Mouse (Mus musculus) c-Kit-positive CD71-negative TER-119-negative erythroid progenitor cells, embryonic 14.5 days (primary cell): ENCODE data around the gene Cxcr2.
"Not testable (repeated sequence)": the region's sequence is repeated elsewhere in the genome, so short reads cannot be mapped to it uniquely, and the experiment has no call there.

Experiments used
- DNase-seq: peaks from one replicate; pipeline ENCODE4 v3.0.0-alpha.2; 2013; ENCODE audit warnings: low read depth

The Cxcr2 gene

GRCm38 (mm10) chr1:74141781-74142180 lies 12.0 kb upstream of the Cxcr2 start:
- DNase-seq, result no peak

GRCm38 (mm10) chr1:74149106-74149885 lies 4.5 kb upstream of the Cxcr2 start:
- no peak for DNase-seq

- DNase-seq, result no peak
These were observed 3.7 kb upstream of the Cxcr2 start for GRCm38 (mm10) chr1:74150101-74150500.

DNA sequence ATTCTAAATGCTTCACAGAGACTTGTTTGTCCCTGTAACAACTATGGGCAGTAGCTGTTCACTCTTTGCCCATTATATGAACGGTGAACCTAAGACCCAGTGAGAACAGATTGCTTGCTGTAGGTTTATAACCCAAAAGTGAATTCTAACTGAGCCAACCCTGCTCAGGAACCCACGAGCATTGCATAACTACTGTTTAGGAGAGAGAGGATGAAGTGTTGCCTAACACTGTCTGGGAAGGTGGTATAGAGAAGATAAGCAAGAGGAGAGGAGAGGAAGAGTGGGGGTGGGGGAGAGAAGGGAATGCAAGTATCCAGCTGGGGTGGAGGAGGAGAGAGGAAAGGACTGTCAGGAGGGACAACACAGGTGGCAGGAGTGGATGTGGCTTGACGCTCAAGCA lies 2.7 kb upstream of the Cxcr2 start:
- no peak for DNase-seq

GRCm38 (mm10) chr1:74155435-74156012 lies 1.7 kb downstream of the Cxcr2 start:
- DNase-seq, result no peak

DNA sequence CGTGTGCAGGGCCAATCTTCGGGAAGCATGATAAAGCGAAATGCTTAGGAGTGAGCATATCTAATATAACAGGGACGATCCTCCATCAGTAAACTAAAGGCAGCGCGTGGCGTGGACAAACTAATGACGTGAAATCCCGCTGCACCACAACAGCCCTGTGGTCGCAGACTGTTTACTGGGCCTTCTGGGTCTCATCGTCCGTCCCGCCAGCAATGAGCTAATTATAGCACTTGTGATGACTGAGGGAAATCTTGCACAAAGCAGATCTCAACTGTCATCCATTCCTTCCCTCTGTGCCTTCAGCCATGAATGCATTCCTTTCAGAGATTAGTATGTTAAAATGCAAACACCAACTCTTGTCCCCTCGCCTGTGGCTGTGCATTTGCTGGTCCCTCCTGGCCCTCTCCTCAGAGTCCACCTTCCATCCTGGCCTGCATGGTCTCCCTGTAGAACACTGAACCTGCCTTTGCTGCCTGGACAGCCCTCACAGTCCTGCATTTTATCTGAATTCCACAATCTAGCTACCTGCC lies 2.7 kb downstream of the Cxcr2 start:
- no peak for DNase-seq

- DNase-seq, result not testable (repeated sequence)
These were observed 5.8 kb downstream of the Cxcr2 start for GRCm38 (mm10) chr1:74159613-74160012.

DNA sequence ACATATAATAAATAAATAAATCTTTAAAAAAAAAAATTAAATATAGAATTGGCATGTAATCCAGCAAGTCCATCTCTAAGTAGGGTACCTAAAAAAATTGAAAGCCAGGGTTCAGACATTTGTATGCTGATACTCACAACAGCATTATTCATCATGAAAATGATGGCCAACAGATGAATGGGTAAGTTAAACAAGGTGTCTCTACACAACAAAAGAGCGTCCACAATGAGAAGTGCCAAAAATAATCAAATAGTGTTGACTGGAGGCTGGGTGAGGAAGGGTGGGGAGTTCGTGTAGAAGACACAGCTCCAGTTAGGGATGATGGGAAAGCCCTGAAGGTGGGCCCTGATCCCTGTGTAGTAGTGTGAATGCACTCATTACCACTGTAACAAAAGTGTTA lies 6.2 kb downstream of the Cxcr2 start:
- DNase-seq, result no peak

DNA sequence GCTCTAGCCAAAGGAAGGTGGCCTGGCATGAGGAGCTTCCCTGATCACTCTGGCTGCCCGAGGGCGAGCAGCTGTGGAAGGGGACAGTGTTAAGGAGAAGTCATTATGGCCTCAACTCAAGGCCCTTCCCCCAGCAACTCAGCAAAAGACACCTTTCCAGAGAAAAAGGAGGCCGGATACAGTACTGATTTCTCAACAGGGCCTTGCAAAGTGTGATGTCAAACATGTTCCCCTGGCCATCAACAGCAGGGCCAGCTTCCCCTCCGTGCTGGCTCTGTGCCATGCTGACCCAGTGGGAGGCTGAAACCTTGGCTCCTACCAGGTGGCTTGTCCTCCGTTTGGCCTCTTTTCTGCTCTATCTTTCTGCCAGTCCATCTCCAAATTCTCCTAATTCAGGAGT lies 13.3 kb downstream of the Cxcr2 start:
- DNase-seq, result no peak

DNA sequence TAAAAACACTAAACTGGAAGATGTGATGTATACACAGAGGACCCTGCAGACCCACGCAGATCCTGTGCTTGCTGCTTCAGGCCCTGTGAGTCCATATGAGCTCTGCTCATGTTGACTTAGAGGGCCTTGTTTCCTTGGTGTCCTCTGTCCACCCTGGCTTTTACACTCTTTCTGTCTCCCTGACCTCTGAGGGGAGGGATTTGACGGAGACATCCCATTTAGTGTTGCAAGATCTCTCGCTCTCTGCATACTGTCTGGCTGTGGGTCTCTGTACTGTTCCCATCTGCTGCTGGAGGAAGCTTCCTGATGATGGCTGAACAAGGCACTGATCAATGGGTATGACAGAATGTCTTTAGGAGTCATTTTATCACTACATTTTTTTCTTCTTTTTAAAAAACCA lies 15.9 kb downstream of the Cxcr2 start:
- no peak for DNase-seq

DNA sequence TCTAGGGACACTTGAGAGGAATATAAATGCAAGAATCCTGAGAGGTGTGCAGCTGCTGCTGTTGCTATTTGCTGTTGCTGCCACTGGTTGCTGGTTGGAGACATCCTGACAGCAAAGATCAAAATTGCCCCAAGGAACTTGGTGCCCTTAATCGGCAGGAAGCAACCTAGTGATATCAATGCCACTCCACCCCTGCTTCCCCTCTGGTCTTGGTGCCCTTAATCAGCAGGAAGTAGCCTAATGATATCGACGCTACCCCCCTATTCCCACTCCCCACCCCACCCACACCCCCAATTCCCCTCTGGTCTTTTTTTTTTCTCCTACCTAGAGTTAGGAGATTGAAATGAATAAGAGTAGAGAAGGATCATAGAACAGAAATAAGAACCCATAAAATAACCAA lies 18.9 kb downstream of the Cxcr2 start:
- no peak for DNase-seq

GRCm38 (mm10) chr1:74175731-74176130 lies 21.9 kb downstream of the Cxcr2 start:
- no peak for DNase-seq

- no peak for DNase-seq
These were observed 24.8 kb downstream of the Cxcr2 start for GRCm38 (mm10) chr1:74178618-74179017.

- DNase-seq, result no peak
These were observed 26.0 kb downstream of the Cxcr2 start for GRCm38 (mm10) chr1:74179624-74180408.

DNA sequence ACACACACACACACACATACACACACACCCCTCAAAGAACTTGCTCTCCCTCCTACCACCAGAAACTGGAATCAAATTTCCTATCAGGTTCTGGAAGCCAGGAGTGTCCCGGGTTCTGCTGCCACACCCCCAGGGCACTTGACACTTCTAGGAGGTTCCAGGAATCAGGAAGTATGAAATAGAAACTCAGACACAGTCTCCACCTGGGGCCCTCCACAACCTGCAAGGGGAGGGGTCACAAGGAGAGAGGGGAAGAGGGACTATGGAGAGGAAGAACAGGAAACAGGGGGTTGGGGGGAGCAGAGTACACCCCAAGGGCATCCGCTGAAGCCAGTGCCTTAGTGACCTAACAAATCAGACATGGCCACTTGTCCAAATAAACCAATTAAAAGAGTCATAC lies 27.7 kb downstream of the Cxcr2 start:
- no peak for DNase-seq

DNA sequence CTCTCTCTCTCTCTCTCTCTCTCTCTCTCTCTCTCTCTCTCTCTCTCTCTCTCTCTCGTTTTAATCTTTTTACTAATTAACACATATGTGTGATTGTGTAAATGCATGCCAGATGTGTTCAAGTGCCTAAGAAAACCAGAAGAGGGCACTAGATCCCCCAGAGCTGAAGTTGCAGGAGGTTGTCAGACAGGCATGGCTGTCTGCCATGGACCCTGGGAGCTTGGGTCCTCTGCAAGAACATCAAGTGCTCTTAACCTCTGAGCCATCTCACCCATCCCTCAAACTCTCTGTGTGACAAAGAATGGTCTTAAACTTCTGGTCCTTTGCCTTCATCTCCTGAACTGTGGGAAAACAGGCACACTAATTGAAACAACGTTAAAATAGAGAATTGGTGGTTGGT lies 29.2 kb downstream of the Cxcr2 start:
- no peak for DNase-seq

GRCm38 (mm10) chr1:74190471-74190870 lies 36.7 kb downstream of the Cxcr2 start:
- no peak for DNase-seq

GRCm38 (mm10) chr1:74192711-74193110 lies 38.9 kb downstream of the Cxcr2 start:
- DNase-seq, result no peak

GRCm38 (mm10) chr1:74194445-74194844 lies 40.7 kb downstream of the Cxcr2 start, which contains the start of gene Cxcr1:
Gene Cxcr1 (minus strand): TSS chr1:74194631.
- DNase-seq, result no peak

- peak; percentile 51 for DNase-seq
These were observed 42.2 kb downstream of the Cxcr2 start for GRCm38 (mm10) chr1:74195961-74196360.

GRCm38 (mm10) chr1:74196621-74197419 lies 43.0 kb downstream of the Cxcr2 start:
- no peak for DNase-seq
